Mouse (Mus musculus) T-helper 17 cell (primary cell): ENCODE data around the gene Spdef.

Experiments
- in situ Hi-C, 2 experiments: fragments of 300-600 bp; cut with MboI, MseI; formaldehyde crosslinking; loops; 1 replicate in 1 of 2; 2 replicates in 1 of 2; pipeline ENCODE4 v1.15.1; 2025; ENCODE audit warnings: high pct_unique_total_duplicates in 2 of 2

The Spdef gene

DNA sequence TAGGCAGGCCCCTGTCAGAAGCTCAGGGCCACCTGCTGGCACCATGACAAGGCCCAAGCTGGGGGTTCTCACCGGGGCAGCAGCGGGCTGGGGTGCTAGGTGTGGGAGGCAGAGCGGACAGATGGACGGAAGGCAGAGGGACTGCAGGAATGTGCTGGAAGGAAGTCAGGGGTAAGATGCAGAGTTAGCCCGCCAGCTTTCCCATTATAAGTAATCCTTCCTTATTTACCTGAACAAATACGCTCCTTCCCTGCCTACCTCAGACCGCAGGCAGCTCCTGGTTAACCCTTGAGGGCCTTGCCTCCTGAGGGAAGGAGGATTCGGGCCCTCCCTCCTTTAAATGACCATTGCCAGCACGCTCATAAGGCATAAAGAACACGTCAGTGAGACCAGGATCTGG lies at the start of gene Spdef:
Spdef (minus strand) TSS at position 186 of the 400 bp plus-strand sequence.
- in situ Hi-C loops, result no loop called here

DNA sequence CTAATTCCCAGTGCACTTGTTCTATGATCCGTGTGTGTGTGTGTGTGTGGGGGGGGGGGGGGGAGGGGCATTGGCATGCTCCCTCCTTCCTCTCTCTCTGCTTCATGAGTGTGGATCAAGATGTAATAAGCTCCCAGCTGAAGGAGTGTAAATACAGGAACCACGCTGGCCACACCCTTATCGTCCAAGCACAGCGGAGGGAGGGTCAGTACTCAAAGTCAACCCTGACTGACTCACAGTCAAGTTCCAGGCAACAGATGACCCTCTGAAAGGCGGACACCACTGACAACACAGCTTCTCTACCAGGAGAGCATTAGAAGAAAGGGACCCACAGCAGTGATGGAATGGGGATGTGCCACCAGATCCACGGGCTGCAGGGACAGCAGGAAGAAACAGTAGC lies 49.1 kb upstream of the Spdef start:
- in situ Hi-C loops, result no loop called here

DNA sequence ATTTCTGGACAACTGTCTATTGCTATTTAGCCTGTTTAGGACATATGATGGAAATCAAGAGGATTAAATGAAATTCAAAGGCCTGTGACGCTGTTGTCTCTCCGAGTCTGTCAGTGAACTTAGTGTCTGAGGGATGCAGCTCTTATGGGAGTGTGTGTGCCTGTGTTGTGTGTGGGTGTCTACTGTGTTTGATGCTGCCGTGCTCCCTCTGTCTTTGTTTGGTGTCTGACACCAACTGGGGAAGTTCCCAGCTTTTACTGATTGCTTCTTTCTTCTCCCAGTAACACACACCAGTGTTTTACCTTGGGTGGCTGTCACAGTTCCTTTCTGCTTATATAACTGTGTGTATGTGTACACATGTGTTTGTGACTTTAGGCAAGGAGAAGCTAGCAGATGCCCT lies 45.4 kb upstream of the Spdef start:
- in situ Hi-C loops, result no loop called here

DNA sequence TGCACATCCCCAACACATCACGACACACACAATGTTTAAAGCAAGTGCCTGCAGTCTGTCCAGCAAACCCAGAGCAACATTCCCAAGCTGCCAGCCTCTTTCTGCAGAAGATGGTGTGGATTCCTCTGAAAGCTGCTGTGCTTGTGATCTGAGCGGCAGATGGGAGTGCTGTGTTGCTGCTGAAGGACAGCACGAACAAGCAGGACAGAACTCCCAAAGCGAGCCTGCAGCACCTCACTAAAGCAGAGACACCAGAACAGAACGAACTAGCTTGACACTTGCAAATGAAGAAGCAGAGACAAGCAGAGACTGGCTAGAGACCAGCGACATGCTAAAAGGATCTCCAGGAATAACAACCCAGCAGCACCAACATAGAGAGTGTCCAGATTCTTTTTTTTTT lies 42.9 kb upstream of the Spdef start:
- in situ Hi-C loops, result no loop called here

DNA sequence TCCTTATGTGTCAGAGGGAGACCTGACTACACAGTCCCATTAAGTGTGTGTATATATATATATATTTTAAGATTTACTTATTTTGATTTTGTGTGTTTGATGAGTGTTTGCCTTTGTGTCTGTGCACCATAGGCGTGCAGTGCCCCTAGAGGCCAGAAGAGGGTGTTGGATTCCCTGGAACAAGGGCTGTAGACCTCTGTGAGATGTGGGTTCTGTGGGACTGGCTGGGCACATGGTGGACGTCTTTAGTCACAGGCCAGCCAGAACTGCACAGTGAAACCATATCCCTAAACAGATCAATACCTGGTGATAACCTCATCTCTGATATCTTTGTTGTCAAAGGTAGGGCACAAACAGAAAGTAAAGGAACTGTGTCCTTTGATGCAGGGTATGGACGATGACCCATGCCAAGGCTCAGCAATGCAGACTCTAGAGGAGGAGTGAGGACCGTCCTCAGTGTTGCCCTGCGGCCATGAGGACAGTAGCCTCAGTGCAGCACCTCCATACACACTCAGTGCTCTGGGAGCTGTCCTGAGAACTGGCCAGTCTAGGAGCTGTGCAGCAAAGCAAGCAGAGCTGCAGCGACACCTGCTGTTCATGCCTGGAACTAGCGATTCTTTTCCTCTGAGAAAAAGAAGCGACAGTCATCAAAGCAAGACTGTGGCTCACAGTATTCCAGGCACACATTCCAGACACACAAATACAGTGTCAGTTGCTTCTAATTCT lies 40.2 kb upstream of the Spdef start:
- in situ Hi-C loops, result loop anchor here in 1 of 2 experiments (5.0 kb wide), 1 partner anchor 48 kb away; no protein-coding TSS in a partner anchor

DNA sequence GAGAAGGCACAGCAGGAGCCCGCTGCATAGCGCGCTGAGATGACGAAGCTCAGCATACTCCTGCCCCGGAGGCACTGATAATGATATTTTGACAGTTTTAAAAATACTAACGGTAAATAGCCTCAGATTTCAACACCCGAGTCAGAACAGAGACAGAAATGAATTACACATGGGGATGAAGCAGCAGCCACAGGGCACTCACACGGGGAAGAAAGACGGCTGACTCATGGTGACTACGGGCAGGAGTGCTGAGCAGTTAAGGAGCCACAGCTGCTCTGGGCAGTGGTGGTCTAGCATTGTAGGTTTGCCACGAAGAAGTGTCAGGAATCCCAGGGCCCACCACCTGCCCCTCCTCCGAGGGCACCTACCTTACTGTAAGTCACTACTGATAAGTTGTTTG lies 38.8 kb upstream of the Spdef start:
- in situ Hi-C loops, result loop anchor here in 1 of 2 experiments (5.0 kb wide), 1 partner anchor 50 kb away; no protein-coding TSS in a partner anchor

DNA sequence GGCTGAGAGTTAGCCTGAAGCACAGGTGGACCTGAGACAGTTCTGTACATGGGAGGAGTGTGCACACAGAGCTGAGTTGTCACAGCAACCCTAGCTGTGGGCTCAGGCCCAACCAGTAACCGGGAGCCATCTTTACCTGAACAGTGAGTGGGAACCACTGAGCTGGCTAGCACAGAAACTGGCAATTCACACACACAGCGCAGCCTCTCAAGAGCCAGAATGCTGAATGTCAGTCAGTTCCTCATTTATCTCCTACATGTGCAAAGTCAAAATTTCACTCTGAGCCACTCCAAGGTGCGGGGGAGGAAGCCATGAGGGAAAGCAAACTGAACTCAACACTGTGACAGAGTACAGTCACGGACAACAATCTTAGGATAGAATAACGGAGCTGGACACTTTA lies 38.4 kb upstream of the Spdef start:
- in situ Hi-C loops, result loop anchor here in 1 of 2 experiments (5.0 kb wide), 1 partner anchor 50 kb away; no protein-coding TSS in a partner anchor

DNA sequence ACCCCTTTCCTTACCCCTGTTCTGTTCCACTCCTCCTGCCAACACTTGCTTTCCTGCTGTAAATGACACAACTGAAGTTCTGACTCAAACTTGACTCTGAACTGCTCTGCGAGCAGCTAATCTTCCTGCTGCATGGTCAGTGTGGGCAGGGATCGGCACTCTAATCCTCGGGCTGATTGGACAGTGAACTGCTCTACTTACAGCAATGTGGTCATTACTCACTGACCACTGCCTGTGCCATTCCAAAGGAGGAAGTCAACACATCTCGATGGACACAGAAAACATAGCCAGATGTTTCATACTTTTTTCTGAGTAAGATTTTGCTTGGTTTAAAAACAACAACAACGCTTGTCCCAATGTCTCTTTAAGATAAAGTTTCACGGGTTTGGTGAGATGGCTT lies 36.3 kb upstream of the Spdef start:
- in situ Hi-C loops, result loop anchor here in 1 of 2 experiments (5.0 kb wide), 1 partner anchor 52 kb away; no protein-coding TSS in a partner anchor

DNA sequence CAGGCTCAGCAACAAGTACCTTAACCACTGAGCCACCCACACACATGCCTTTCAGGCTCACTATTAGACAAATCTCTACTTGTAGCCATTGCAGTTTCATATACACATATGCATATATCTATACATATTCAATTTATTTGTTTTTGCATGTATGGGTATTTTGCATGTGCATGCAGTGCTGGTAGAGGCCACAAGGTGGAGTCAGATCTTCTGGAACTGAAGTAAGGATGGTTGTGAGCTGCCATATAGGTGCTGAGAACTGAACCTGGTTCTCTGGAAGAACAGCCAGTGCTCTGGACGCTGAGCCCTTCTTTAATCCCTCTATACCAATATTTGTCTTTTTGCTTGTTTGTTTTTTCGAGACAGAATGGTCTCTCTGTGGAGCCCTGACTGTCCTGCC lies 35.7 kb upstream of the Spdef start:
- in situ Hi-C loops, result no loop called here

DNA sequence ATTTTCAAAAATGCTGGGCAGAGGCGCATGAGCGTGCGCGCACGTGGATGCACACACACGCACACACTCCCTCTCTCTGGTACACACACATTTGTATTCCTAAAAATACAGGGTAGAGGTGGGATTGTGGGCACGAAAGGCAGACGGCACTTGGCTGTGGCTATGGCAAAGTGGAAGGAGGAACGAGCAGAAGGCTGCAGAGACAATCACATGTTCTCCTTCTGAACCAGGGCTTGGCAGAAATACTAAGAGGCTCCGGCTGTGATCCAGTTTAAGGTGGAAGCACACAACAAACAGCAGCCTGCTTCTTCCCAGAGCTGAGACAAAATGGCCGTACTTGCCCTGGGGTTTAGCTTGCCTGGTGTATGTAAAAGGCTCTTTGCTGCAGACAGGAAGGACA lies 34.1 kb upstream of the Spdef start:
- in situ Hi-C loops, result no loop called here

DNA sequence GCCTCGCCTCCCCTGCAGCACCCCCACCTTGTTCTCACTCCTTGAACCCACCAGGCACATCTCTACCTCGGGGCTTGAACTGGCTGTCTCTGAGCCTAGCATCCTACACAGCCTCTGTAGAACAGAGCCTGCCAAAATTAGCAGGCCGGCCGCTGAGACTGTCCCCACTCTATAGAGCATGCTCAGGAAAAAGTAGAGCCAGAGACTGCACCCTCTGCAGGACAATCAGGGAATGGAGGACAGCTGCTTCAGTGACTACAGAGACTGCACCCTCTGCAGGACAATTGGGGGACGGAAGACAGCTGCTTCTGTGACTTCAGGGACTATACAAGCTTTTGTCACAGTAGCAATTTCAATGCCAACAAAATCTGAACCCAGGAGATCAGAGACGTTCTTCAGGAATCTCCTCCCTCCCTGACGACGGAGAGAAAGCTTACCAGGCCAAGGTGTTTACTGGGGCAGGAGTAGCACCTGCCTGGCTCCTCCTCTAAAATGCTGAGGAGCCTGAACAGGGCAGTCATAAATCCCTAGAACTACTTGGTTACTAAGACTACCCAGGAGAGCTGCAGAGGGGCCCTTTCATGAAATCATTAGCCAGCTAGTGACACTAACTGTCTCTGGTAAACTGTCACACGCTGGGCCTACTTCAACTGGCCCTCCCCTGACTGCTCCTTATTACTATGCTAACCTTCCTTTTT lies 33.0 kb upstream of the Spdef start:
- in situ Hi-C loops, result no loop called here

DNA sequence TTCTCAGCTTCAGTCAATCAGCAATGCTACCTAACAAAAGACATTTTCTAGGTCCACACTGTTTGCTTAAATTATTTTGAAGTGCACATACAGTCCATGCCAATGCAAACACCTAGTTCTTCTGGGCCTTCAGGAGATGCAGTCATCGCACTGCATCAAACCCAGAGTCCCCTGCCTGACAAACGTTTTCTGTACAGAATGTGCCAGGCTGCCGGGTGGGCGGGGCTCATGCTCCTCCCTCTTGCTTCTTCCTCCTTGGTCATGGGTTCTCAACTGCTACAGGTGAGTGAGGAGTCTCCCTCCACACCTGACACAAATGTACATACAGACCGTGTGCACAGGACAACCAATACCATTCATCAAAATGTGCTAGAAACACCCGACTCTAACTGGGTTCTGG lies 31.4 kb upstream of the Spdef start:
- in situ Hi-C loops, result no loop called here

DNA sequence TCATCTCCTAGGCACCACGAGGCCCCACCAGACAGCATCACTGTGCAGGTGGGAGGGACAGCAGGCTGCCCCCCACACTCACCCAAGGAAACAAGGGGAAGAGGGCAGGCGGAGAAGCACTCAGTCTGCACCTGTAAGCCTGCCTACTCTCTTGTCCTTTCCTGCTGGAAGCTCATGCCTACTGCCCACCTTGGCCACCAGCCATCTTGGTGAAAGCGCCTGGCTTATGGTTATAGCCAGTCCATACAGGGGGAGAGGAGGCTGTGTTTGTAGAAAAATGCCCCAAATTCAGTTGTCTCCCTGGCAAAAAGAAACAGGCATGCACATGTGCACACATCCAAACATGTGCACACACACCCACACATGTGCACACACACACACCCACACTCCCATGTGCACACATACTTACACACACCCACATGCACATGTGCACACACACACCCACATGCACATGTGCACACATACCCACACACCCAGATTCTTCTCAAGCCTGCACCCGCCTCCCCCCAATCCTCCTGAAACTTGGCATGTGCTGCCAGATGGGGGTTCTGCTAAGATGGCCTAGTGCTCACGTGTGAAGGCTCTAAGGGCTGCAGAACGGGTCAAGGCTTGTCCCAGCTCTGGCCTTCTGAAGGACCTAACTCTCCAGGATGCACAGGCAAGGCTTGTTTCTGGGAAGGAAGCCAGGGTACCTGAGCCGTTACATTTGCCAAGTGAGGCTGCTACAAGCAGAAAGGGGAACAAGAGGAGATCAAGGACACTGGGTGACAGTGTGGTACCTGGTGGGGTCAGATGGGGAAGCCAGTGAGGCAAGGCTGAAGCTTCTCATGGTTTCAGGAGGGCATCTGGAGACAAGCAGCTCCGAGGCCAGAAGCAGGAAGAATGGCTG lies 22.8 kb upstream of the Spdef start:
- in situ Hi-C loops, result no loop called here

DNA sequence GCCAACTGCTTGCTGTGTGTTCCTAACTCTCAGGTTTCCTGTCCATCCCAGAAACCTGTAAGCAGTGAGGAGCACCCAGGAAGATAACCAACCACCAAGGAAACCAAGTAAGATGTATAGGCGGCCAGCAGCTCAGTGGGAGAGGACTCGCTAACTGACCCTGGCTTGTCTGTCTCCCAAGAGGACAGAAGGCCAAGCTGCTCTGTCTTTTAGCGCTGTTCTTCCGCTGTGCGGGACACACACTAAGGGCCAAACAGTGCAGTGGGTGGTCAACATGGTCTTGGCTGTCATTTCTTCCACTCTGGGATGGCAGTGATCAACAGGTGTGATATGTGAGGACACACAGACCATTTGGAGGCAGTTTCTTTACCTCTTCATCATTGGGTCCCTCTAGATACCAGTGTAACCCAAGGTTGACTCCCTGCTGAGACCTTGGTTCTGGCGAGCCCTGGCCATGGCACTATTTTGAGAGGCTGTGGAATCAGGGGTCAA lies 21.7 kb upstream of the Spdef start:
- in situ Hi-C loops, result no loop called here

DNA sequence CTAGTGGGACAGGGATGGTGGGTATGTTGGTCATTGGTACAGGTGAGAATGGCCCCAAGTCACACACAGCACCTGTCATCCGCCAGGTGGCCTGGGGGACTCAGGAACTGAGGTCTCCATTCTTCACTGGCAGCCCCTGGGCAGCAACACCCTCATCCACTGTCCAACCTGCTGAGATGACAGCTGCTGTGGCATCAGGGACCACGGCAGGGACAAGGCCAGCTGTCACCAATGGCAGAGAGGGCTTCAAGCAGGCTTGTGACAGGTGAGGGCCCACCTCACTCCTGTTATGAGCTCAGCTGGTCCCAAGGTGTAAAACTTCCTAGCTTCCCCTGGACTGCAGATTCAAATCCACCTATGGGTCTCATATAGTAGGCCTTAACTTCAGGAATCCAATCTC lies 19.4 kb upstream of the Spdef start:
- in situ Hi-C loops, result no loop called here

DNA sequence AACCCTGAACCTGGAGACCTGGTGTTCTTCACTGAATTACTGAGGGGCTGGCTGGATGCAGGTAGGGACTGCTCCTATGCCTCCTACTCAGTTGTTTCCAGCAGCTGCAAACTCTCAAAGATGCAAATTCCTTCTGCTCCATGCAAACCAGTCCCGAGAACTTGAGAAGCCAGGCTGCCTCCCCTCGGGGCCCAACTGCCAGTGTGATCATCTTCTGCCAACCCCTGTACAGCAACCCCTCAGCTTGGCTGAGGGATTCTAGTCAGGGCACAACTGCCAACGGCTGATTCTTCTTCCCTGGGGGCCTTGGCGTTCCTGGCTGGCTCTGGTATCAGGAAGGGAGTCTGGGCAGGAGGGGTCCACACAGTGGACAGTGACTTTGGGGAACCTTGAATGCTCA lies 17.7 kb upstream of the Spdef start:
- in situ Hi-C loops, result no loop called here

DNA sequence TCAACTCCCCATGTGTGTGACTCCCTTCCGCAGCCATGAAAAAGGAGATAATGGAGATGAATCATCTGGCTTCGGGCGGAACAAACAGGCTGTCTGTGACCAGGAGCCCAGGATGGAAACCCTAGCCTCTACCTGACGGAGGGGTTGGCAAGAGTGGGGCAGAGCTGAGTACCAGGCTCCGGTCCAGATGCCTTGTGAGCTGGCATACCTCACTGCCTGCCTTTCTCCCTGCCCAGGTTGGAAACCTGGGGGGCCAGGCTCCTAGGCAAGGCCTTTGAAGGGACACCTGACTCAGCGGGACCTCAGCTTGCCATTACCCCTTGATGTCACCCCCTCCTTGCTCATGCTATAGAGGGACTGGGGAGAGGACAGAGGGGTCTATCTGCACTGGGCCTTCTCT lies 12.2 kb upstream of the Spdef start:
- in situ Hi-C loops, result no loop called here

DNA sequence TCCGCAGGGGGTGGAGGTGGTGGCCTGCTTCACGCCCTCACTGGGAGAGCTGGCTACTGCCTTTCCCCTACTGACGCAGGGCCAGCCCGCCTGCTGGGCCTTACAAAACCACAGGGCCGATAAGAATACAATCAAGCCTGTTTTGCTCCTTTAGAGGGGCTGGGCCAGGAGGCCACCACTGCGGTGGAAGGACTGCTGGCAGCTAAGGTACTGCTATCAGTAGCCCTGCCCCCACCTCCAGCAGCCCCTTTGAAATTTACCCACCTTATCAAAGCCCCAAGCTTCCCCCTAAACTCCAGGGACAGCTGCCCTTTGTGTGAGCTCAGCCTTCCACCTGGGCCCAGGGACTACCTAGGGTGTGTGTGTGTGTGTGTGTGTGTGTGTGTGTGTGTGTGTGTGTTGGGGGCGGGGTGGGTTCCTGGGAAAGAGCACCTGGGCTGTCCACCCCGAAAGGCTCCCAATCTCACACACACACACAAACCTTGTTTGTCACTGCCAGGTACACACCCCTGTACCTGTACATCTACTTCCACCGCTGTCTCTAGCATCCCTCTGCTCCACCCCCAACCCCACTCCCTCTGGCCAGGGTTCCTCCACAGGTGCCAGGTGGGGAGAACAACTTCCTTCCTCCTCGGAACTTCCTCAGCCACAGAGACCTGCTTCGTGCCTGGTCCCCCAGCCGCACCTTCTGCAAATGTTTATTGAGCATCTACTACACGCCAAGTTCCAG lies 5.8 kb upstream of the Spdef start:
- in situ Hi-C loops, result no loop called here

DNA sequence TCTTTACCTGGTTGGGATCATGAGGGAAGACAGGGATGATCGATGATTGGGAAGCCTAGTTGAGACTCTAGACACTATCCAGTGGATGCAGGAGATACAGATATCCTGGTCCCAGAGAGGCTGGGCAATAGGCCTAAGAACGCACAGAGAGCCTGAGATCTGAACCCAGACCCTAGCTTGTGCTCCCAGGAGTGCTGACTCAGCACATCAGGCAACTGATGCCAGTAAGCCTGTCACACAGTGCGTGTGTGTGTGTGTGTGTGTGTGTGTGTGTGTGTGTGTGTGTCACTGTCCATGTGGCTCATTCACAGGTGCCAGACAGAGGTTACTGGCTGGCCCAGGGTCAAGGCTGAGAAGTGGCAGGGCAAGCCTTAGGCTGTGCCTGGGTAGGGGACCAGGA lies 3.9 kb upstream of the Spdef start:
- in situ Hi-C loops, result no loop called here

DNA sequence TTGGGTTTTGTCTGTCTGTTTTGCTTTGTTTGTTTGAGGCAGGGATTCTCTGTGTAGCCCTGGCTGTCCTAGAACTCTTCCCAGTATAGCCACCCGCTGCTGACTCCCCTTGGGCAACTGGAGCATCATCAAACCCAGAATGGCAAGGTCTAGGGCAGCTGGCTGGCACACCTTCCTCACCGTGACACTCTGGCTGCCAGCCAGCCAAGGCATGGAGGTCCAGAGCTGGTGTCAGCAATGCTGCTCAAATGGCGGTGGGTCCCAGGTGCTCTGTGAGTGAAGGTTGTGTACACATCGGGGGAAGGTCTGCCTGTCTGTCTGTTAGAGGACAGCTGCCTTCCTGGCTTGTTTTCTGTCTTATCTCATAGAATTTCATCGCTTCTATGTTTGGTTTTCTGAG lies 3.4 kb upstream of the Spdef start:
- in situ Hi-C loops, result no loop called here

DNA sequence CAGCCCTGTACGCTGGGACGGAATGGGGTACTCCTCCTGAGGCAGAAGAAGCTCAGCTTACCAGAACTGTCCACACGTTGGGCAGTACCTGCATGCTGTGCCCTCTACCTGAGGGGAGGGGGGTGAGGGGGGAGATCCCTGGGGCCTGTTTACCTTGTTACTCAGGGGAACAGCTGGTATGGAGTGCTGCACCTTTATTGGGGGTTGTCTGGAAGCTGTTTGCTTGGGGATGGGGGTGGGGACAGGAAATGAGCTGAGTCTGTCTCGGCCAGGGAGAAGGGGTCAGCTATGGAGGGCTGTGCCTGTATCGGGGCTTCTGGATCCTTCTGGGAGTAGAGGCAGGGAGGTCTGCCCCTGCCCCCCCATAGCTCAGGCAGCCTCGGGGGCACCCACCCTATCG lies 2.2 kb downstream of the Spdef start:
- in situ Hi-C loops, result no loop called here
